Mouse (Mus musculus) MEL (cell line): Measurements from ENCODE around the gene Trmt10c.

Experiments
- NELFE ChIP-seq: IDR thresholded peaks from 2 replicates; pipeline ENCODE4 v1.6.1; 2011; ENCODE audit warnings: low read depth, low read length, improper control_type of control experiment
- TCF12 ChIP-seq: IDR thresholded peaks from 2 replicates; pipeline ENCODE4 v1.6.1; 2014; ENCODE audit warnings: low read depth, mild to moderate bottlenecking, inconsistent platforms, low read length, improper control_type of control experiment, moderate library complexity
- ZMIZ1 ChIP-seq: IDR thresholded peaks from 2 replicates; pipeline ENCODE4 v1.6.1; 2012; ENCODE audit warnings: low read depth, mild to moderate bottlenecking, inconsistent platforms, low read length, improper control_type of control experiment, moderate library complexity

- TF ChIP-seq NELFE (no peak), ZMIZ1 (no peak), TCF12 (no peak)
Measured at GRCm38 (mm10) chr16:55990311-55990710, 47.3 kb downstream of the Trmt10c start.
